Mouse (Mus musculus) frontal cortex, postnatal 14 days (tissue): ENCODE data around the gene Dync1i1.

Source experiments
- DNase-seq, 2 experiments: peaks; one replicate each; pipeline ENCODE4 v3.0.0; 2022; ENCODE audit warnings: low spot score in 2 of 2

Dync1i1 gene

GRCm38 (mm10) chr6:5855526-5855925 lies 130.1 kb downstream of the Dync1i1 start:
- DNase-seq = no peak

DNA sequence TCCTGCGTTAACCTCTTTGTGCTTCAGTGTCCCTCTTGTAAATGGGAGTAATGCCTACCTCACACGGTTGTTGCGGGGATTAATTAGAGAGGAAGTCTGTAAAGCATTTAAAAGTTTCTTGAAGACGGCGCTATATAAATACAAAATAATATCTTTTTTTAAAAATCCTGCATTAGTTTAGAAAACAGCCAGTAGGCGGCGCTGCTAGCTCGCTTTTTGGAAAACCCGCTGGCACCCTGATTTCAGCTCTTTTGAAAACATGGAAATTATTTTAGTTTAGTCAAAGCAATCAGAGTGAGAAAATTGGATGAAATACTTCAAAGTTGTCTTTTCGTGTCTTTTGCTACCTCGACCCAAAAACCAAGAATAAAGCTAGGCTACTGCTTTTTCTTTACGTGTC lies 132.9 kb downstream of the Dync1i1 start:
- no peak for DNase-seq

GRCm38 (mm10) chr6:5858901-5859598 lies 133.6 kb downstream of the Dync1i1 start:
- no peak for DNase-seq

DNA sequence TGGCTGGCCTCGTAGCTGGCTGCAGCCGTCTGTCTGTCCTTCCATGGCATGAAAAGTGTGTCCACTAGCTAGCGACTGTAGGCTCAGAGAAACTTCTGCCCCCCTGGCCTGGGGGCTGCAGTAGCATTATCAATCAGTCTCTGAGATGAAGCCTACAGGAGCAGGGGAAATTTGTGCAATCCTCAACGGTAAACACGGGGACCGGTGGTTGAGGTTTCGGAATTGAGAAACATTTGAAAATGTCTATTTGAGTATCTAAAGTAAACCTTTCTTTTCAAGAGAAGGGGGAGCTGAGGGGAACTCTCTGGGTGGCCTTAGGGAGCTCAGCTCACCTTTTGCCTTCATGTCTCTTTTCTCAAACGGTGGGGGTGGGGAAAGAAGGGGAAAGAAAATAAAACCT lies 134.2 kb downstream of the Dync1i1 start:
- DNase-seq = no peak

- DNase-seq = no peak
These were observed 140.7 kb downstream of the Dync1i1 start for GRCm38 (mm10) chr6:5866091-5866490.

GRCm38 (mm10) chr6:5867221-5867620 lies 141.8 kb downstream of the Dync1i1 start:
- no peak for DNase-seq

GRCm38 (mm10) chr6:5871060-5871459 lies 145.6 kb downstream of the Dync1i1 start:
- no peak for DNase-seq

- DNase-seq = no peak
These were observed 146.3 kb downstream of the Dync1i1 start for GRCm38 (mm10) chr6:5871581-5872298.

- DNase-seq = no peak
These were observed 163.9 kb downstream of the Dync1i1 start for GRCm38 (mm10) chr6:5889341-5889740.

DNA sequence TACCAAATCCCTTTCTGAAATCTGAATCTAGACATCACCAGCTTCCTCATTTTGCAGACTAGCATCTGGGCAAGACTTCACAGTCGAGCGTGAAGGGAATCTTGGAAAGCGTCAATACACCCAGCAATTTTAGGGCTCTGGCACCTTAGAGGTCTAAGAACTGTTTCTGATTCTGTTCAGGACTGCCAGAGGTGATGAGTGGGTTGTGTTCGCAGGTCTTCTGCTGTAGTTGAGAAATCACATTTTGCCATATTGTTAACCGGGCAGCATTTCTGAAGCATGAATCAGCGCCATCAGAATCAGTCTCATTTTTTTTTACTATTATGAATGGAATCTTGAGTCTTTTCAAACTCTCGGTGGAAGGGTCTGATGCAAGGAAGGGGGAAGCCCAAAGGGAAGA lies 185.9 kb downstream of the Dync1i1 start:
- DNase-seq = no peak

- DNase-seq = no peak
These were observed 189.6 kb downstream of the Dync1i1 start for GRCm38 (mm10) chr6:5915028-5915427.

- DNase-seq = no peak
These were observed 195.2 kb downstream of the Dync1i1 start for GRCm38 (mm10) chr6:5920670-5921069.

DNA sequence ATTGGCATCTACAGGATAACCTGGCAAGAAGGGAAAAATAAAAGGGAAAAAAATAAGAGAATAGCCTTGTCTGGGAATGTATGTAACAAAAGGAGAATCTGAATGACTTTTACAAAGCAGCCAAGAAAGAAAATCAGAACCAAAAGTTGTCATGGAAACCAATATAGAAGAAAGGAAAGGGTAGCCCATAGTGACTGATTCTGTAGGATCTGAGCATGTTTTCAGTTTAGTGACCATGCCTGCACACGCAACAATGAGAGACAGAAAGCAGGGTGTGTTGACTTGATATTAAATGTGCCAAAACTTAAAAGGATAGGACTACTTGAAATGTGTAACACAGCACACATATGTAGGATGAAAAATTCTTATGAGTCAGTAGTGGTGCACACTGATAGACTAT lies 197.2 kb downstream of the Dync1i1 start:
- no peak for DNase-seq

- DNase-seq = no peak
These were observed 197.7 kb downstream of the Dync1i1 start for GRCm38 (mm10) chr6:5923148-5923547.

DNA sequence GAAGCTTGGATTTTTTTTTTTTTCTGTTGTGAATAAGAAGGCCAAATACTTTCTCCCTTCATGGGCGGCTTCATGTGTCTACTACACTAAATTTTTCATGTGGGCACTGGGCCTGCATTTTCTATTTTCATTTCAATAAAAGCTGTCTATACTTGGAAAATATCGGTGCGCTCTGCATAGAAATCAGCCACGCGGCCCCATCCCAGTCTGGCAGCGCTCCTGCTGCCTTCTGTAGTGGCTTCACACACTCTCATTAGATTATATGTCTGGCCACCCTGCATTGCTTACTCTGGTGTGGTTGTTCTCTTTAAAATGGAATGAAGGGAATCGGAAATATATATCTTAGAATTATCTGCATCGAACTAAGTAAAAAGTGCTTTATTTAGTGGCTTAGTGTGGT lies 204.7 kb downstream of the Dync1i1 start:
- peak in 1 of 2 experiments; percentile 32 for DNase-seq

DNA sequence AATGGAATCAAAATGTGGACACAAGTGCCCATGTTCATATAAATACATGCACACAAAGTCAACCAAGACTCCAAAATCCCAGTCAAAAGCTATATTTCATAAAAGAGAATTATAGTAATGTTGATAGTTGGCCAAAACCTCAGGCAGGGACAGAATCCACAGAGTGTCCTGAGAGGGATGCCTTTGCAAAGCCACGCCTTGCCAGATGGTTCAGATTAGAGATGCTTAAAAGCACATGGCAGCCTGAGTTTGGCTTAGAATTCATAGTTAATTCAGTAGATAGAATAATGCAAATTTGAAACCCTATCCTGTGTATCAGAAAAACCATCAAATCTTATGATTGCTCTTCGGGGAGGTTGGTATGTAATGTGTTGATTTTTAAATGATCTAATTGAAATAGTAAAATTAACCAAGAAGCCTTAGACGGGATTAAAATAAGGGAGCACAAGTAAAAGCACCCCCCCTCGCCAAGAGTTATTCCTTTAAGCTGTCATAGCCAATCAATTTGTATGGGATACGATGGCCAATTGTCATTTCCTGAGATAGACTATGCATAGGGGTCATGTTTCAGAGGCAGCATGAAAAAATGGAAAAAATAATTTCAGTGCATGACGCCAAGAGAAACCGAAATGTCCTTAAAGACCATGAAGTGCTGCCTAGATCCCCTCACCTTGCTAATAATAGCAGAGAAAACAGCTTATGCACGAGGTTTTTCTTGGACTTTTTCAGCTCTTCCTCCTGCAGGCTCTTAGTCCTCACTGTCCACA lies 210.3 kb downstream of the Dync1i1 start:
- DNase-seq = no peak

- DNase-seq = no peak
These were observed 224.5 kb downstream of the Dync1i1 start for GRCm38 (mm10) chr6:5949812-5950392.

DNA sequence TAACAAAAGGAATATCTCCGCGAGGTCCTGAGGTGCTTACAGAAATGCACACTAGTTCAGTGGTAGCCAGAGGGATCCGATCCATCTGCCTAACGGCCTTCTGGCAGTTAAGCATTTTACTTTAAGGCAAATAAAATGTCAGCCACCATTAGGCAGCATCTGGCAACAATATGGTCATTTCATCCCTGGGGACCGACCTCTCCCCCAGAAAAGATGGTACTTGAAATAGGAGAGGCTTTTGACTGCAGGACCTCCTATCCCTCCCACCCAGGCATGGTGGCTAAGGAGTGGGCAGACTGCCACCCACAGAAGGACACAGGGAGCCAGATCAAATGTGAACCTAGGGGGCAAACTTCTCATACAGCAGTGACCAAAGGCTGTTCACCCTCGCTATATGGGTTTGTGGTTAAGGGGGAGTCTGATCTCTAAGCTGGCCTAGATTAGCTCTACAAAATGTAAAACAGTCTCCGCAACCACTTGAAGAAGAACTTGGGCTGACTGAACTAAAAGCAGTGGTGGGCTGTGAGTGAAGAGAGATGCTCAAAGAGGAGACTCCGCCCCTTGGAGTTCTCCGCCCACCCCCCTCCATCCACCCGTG lies 231.0 kb downstream of the Dync1i1 start:
- DNase-seq = no peak

DNA sequence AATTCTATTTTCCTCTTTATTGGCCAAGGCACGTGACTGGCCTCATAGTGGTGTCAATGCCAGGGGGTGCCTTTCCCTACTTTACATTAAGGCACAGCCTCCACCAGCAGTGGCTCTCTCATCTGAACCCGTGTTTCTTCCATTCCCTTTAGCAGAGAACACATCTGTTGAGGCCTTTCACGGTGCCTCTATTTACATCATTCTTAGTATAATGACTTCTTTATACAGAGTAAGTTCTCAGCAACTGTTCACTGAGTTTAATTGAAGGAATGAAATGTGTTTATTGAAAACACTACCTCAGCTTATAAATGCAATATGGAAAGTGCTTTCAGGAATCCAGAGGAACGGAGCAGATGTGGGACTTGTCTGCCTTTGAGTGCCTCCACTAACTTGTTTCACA lies 235.3 kb downstream of the Dync1i1 start:
- no peak for DNase-seq

- DNase-seq = no peak
These were observed 236.5 kb downstream of the Dync1i1 start for GRCm38 (mm10) chr6:5961960-5962359.

- DNase-seq = no peak
These were observed 240.9 kb downstream of the Dync1i1 start for GRCm38 (mm10) chr6:5966376-5966775.
